Mouse (Mus musculus) kidney, adult 2 months (tissue): ENCODE measurements around the gene Cfap221.

ENCODE experiments used
- CTCF ChIP-seq: fragments of 200-500 bp; conservative IDR thresholded peaks from 2 replicates; pipeline ENCODE4 v1.5.1; 2011; ENCODE audit warnings: low read depth, mild to moderate bottlenecking, control low read depth, low read length, moderate library complexity, mixed read lengths; ENCODE audit not compliant: insufficient read depth, insufficient read length
- POLR2A ChIP-seq: fragments of 200-500 bp; IDR thresholded peaks from one replicate; pipeline ENCODE4 v1.6.1; 2011; ENCODE audit warnings: low read depth, low read length, control low read depth

GRCm38 (mm10) chr1:120030474-120030873 lies 33.4 kb upstream of the Cfap221 start:
- TF ChIP-seq POLR2A (no peak), CTCF (no peak)
